ENCODE assay signal across 24 mouse cellular contexts in genomic region chr5:24364061-24364460, GRCm38 (mm10). TPM values are rescaled to one million over a fixed set of nuclear protein-coding genes. Genes with fewer than 3 reads are reported as not detected.
DNase-seq lines count a peak whose midpoint lies in the region; ATAC-seq and TF ChIP-seq lines count a peak whose summit lies in the region.
"Had no signal": no experiment of that assay in that cellular context is flagged by ENCODE, and none has a peak within 500 bp of the region (broad histone marks: within the 10 kb centered on the region; RNA-seq: fewer than 3 reads in every experiment).

No protein-coding gene starts in this region.

- H3K9ac ChIP-seq in heart, embryonic 13.5 days = no peak overlapping the region; the same call in 1 of the 2 replicates
- H3K9ac ChIP-seq in kidney, embryonic 15.5 days = no peak overlapping the region
- H3K9ac ChIP-seq in lung, postnatal 0 days (replicated peaks; ENCODE audit: low read depth) = no peak overlapping the region
- H3K9ac ChIP-seq: embryonic facial prominence, embryonic 13.5 days; intestine, embryonic 15.5 days; limb, embryonic 12.5 days; liver, embryonic 14.5 days; lung, embryonic 15.5 days; midbrain, embryonic 13.5 days; neural tube, embryonic 12.5 days had no signal

- peak overlapping the region; percentile 77 for H3K27ac ChIP-seq in heart, embryonic 13.5 days (replicated peaks)
- H3K27ac ChIP-seq in kidney, embryonic 15.5 days = peak overlapping the region; percentile 54
- peak overlapping the region; percentile 74 for H3K27ac ChIP-seq in lung, postnatal 0 days (ENCODE audit: low read length)
- H3K27ac ChIP-seq: embryonic facial prominence, embryonic 13.5 days; intestine, embryonic 15.5 days; limb, embryonic 12.5 days; liver, embryonic 14.5 days; midbrain, embryonic 13.5 days; neural tube, embryonic 12.5 days had no signal

- peaks cover 3% of the 10 kb centered on the region; the same call in 1 of the 2 replicates for H3K27me3 ChIP-seq in heart, embryonic 13.5 days (replicated peaks)
- H3K27me3 ChIP-seq in kidney, embryonic 15.5 days = no peaks in the 10 kb centered on the region
- no peaks in the 10 kb centered on the region for H3K27me3 ChIP-seq in lung, postnatal 0 days (replicated peaks; ENCODE audit: insufficient read depth, low read length)
- H3K27me3 ChIP-seq: hindbrain, embryonic 15.5 days; intestine, embryonic 15.5 days; lung, embryonic 15.5 days; midbrain, embryonic 13.5 days; neural tube, embryonic 12.5 days had no signal

- TF ChIP-seq EP300 in lung, postnatal 0 days (IDR thresholded peaks at IDR 0.05) = no peak

- H3K9me3 ChIP-seq in heart, embryonic 13.5 days = no peaks in the 10 kb centered on the region
- no peaks in the 10 kb centered on the region for H3K9me3 ChIP-seq in kidney, embryonic 15.5 days (replicated peaks)
- H3K9me3 ChIP-seq in lung, postnatal 0 days (ENCODE audit: low read length) = no peaks in the 10 kb centered on the region
- H3K9me3 ChIP-seq: embryonic facial prominence, embryonic 13.5 days; hindbrain, embryonic 15.5 days; intestine, embryonic 15.5 days; limb, embryonic 12.5 days; lung, embryonic 15.5 days; midbrain, embryonic 13.5 days; neural tube, embryonic 12.5 days had no signal

- 0 out of 2 replicates have a peak, but pooled peaks cover 4% of the 10 kb centered on the region for H3K36me3 ChIP-seq in heart, embryonic 13.5 days
- no peaks in the 10 kb centered on the region for H3K36me3 ChIP-seq in kidney, embryonic 15.5 days
- no peaks in the 10 kb centered on the region for H3K36me3 ChIP-seq in lung, postnatal 0 days (ENCODE audit: insufficient read depth, low read length)
- H3K36me3 ChIP-seq: embryonic facial prominence, embryonic 13.5 days; hindbrain, embryonic 15.5 days; intestine, embryonic 15.5 days; limb, embryonic 12.5 days; lung, embryonic 15.5 days; midbrain, embryonic 13.5 days; neural tube, embryonic 12.5 days had no signal

- H3K4me3 ChIP-seq in heart, embryonic 13.5 days = no peak overlapping the region
- H3K4me3 ChIP-seq in kidney, embryonic 15.5 days (replicated peaks) = no peak overlapping the region
- H3K4me3 ChIP-seq in lung, postnatal 0 days (ENCODE audit: low read depth, low read length) = no peak overlapping the region
- H3K4me3 ChIP-seq: intestine, embryonic 15.5 days; limb, embryonic 12.5 days; midbrain, embryonic 13.5 days; neural tube, embryonic 12.5 days had no signal

- H3K4me2 ChIP-seq in heart, embryonic 13.5 days = peak overlapping the region; percentile 59; the same call in 1 of the 2 replicates
- H3K4me2 ChIP-seq in kidney, embryonic 15.5 days = no peak overlapping the region
- H3K4me2 ChIP-seq in lung, postnatal 0 days (replicated peaks; ENCODE audit: low read depth, low read length) = no peak overlapping the region
- H3K4me2 ChIP-seq: hindbrain, embryonic 15.5 days; intestine, embryonic 15.5 days; limb, embryonic 12.5 days; midbrain, embryonic 13.5 days had no signal

- DNase-seq in heart, postnatal 4 days = no peak
- DNase-seq in kidney, adult 11 months = no peak
- DNase-seq in lung, postnatal 0 days (ENCODE audit: low spot score) = no peak
- no peak for DNase-seq in lung, postnatal 25 days (ENCODE audit: low spot score)
- DNase-seq in adrenal gland, postnatal 25 days = no peak
- DNase-seq: cerebellum, adult 11 months; cerebellum, postnatal 10 days; right cerebral cortex, adult 18-20 months; thymus, postnatal 25 days had no signal

- WGBS in heart, embryonic 13.5 days = 46% methylated on average over 3 of the region's 3 CpGs
- WGBS in kidney, embryonic 15.5 days = 41% methylated on average over 3 of the region's 3 CpGs
- WGBS in lung, postnatal 0 days = 46% methylated on average over 3 of the region's 3 CpGs

- TF ChIP-seq CTCF in lung, postnatal 0 days (IDR thresholded peaks at IDR 0.05) = no peak

- peaks cover 28% of the 10 kb centered on the region for H3K4me1 ChIP-seq in heart, embryonic 13.5 days
- peaks cover 10% of the 10 kb centered on the region for H3K4me1 ChIP-seq in kidney, embryonic 15.5 days
- 0 out of 2 replicates have a peak, but pooled peaks cover 2% of the 10 kb centered on the region for H3K4me1 ChIP-seq in lung, postnatal 0 days (ENCODE audit: insufficient read depth, low read depth, low read length)
- H3K4me1 ChIP-seq: lung, embryonic 15.5 days had no signal

- no peak for ATAC-seq in heart, embryonic 13.5 days (ENCODE audit: extremely low read depth, insufficient number of reproducible peaks, low FRiP score, low TSS enrichment)
- no peak for ATAC-seq in kidney, embryonic 15.5 days (replicated peaks; ENCODE audit: low FRiP score)
- ATAC-seq in lung, postnatal 0 days = no peak
- ATAC-seq: forebrain, embryonic 16.5 days; intestine, embryonic 15.5 days; midbrain, embryonic 13.5 days; Patski had no signal

RNA-seq across cellular contexts. Expression of gene Nos3, which starts 0.5 kb away (rescaled TPM):
- polyA plus RNA-seq in heart, embryonic 13.5 days (2015; fragmentation: Nextera tagmentation; extraction: Ambion mirVana) = 34.0 and 35.0 TPM in 2 replicates
- total RNA-seq in heart, postnatal 4 days (2021) = 10 to 100 TPM; 39.5 to 40.6 TPM
- 15.4 and 18.4 TPM in 2 replicates for polyA plus RNA-seq in kidney, embryonic 15.5 days (2015; fragmentation: Nextera tagmentation; extraction: Ambion mirVana)
- 20.3 and 26.5 TPM in 2 replicates for polyA plus RNA-seq in lung, postnatal 0 days (2015; fragmentation: Nextera tagmentation; extraction: Ambion mirVana)
- 8.3 and 8.7 TPM in 2 replicates for total RNA-seq in adrenal gland, postnatal 25 days (2021)

RNA-seq across cellular contexts. Expression of gene Kcnh2, which starts 12.7 kb away (rescaled TPM):
- polyA plus RNA-seq in heart, embryonic 13.5 days (2015; fragmentation: Nextera tagmentation; extraction: Ambion mirVana) = 24.4 and 26.2 TPM in 2 replicates
- 100 to 1,000 TPM; 108 to 118 TPM for total RNA-seq in heart, postnatal 4 days (2021)
- 7.1 and 7.2 TPM in 2 replicates for polyA plus RNA-seq in kidney, embryonic 15.5 days (2015; fragmentation: Nextera tagmentation; extraction: Ambion mirVana)
- polyA plus RNA-seq in lung, postnatal 0 days (2015; fragmentation: Nextera tagmentation; extraction: Ambion mirVana) = 5.0 and 5.8 TPM in 2 replicates
- total RNA-seq in adrenal gland, postnatal 25 days (2021) = 12.7 and 26.0 TPM in 2 replicates
- total RNA-seq: megakaryocyte, adult 5-6 weeks had no signal

RNA-seq across cellular contexts. Expression of gene Atg9b, which starts 27.9 kb away (rescaled TPM):
- polyA plus RNA-seq in heart, embryonic 13.5 days (2015; fragmentation: Nextera tagmentation; extraction: Ambion mirVana) = 0.87 and 1.4 TPM in 2 replicates
- under 1 TPM; 0.45 to 0.83 TPM for total RNA-seq in heart, postnatal 4 days (2021)
- polyA plus RNA-seq in kidney, embryonic 15.5 days (2015; fragmentation: Nextera tagmentation; extraction: Ambion mirVana) = 0.82 and 1.1 TPM in 2 replicates
- 0.54 and 0.94 TPM in 2 replicates for polyA plus RNA-seq in lung, postnatal 0 days (2015; fragmentation: Nextera tagmentation; extraction: Ambion mirVana)
- 0.27 and 1.2 TPM in 2 replicates for total RNA-seq in adrenal gland, postnatal 25 days (2021)
- total RNA-seq: gastrocnemius, postnatal 36 days had no signal

RNA-seq across cellular contexts. Expression of gene Abcb8, which starts 29.4 kb away (rescaled TPM):
- polyA plus RNA-seq in heart, embryonic 13.5 days (2015; fragmentation: Nextera tagmentation; extraction: Ambion mirVana) = 62.0 and 63.4 TPM in 2 replicates
- 10 to 100 TPM; 86.3 to 87.0 TPM for total RNA-seq in heart, postnatal 4 days (2021)
- polyA plus RNA-seq in kidney, embryonic 15.5 days (2015; fragmentation: Nextera tagmentation; extraction: Ambion mirVana) = 59.2 and 62.0 TPM in 2 replicates
- polyA plus RNA-seq in lung, postnatal 0 days (2015; fragmentation: Nextera tagmentation; extraction: Ambion mirVana) = 22.4 and 25.6 TPM in 2 replicates
- 83.6 and 88.2 TPM in 2 replicates for total RNA-seq in adrenal gland, postnatal 25 days (2021)

RNA-seq across cellular contexts. Expression of gene Asic3, which starts 49.1 kb away (rescaled TPM):
- 0.25 TPM in 1 of 2 replicates, not detected in the other for polyA plus RNA-seq in heart, embryonic 13.5 days (2015; fragmentation: Nextera tagmentation; extraction: Ambion mirVana)
- total RNA-seq in heart, postnatal 4 days (2021) = under 1 TPM in 1 of 2 experiments, not detected in 1; 0.19 TPM
- polyA plus RNA-seq in kidney, embryonic 15.5 days (2015; fragmentation: Nextera tagmentation; extraction: Ambion mirVana) = 0.39 and 0.53 TPM in 2 replicates
- polyA plus RNA-seq in lung, postnatal 0 days (2015; fragmentation: Nextera tagmentation; extraction: Ambion mirVana) = 0.07 and 0.29 TPM in 2 replicates
- total RNA-seq in adrenal gland, postnatal 25 days (2021) = 0.43 TPM in 1 of 2 replicates, not detected in the other
- total RNA-seq: layer of hippocampus, postnatal 10 days; megakaryocyte, adult 5-6 weeks had no signal
- polyA plus RNA-seq: liver, embryonic 14.5 days; midbrain, embryonic 13.5 days had no signal
